Mouse (Mus musculus) right cerebral cortex, postnatal 36 days (tissue): ENCODE data around the gene Ripk3.
A peak's percentile ranks its signal among the peaks of the same experiment; 100 is the strongest.

ENCODE experiments used
- DNase-seq, 2 experiments: peaks; one replicate each; pipeline ENCODE4 v3.0.0; 2022; ENCODE audit warnings: low spot score in 2 of 2, mixed read lengths in 1 of 2

The Ripk3 gene

GRCm38 (mm10) chr14:55795380-55796163, 6.9 kb upstream of the Ripk3 start:
- no peak for DNase-seq

DNA sequence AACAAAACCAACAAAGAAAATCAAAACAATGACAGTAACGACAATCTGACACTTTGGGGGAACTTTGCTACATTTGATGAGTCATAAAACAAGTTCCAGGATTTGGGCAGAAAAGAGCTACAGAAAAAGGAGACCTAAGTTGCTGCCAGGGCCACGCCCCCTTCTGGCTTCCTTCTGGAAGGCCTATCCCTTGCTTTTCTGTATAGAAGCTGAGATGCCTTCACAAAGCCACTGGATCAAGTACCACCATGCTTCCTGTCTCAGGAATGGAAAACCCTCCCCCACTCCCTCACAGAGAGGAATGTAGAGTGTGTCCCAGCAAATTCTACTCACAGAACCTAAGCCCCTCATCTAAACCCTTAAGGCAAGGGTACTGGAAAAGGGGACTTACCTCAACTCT, 5.3 kb upstream of the Ripk3 start:
- DNase-seq, result no peak

DNA sequence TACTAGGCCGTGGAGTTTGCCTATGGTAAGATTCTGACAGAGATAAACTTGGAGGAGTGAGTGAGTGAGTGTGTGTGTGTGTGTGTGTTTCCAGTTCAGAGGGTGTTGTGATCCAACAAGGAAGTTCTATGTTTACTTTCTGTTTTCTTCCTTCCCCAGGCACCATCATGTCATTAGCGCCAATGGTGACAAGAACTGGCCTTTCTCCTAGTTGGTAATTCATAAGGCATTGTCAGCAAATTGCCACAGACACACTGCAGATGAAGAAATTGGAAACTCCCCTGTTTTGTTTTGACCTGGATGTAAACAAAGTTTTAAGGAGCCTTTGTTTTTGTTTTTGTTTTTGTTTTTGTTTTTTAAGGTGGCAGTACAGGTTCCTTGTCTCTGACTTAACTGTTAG, 4.8 kb upstream of the Ripk3 start:
- no peak for DNase-seq

DNA sequence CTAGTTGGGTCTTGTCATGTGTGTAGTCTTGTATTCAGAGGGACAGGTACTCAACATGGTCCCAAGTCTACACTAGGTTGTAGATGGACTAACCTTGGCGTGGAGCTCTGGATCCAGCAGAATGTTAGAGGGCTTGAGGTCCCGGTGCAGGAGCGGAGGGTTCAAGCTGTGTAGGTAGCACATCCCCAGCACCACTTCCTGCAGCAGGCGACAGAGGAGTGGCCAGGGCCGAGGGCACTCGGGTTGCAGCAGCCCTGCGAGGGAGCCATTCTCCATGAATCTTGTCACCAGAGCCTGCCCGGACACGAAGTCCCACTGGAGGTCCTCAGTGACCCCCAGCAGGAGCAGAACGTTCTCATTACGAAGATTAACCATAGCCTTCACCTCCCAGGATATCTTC, 934 bp downstream of the Ripk3 start:
- no peak for DNase-seq

- no peak for DNase-seq
These were observed 3.5 kb downstream of the Ripk3 start for GRCm38 (mm10) chr14:55785195-55785594.

DNA sequence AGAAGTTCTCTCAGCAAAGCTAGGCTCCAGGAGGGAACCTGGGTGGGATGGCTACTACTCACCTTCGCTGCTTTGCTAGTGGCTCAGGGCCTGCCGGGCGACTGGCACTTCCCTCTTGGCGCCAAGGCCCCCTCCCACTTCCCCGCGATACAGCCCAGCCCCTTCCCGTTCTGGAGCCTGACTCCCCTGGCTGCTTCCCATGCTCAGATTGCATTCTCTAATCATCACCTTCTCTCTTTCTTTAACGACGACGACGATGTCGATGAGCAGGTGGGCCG, 4.8 kb downstream of the Ripk3 start, which contains the start of gene Adcy4:
TSS of gene Adcy4 (minus strand) at position 138 of the 278 bp plus-strand sequence.
- no peak for DNase-seq

DNA sequence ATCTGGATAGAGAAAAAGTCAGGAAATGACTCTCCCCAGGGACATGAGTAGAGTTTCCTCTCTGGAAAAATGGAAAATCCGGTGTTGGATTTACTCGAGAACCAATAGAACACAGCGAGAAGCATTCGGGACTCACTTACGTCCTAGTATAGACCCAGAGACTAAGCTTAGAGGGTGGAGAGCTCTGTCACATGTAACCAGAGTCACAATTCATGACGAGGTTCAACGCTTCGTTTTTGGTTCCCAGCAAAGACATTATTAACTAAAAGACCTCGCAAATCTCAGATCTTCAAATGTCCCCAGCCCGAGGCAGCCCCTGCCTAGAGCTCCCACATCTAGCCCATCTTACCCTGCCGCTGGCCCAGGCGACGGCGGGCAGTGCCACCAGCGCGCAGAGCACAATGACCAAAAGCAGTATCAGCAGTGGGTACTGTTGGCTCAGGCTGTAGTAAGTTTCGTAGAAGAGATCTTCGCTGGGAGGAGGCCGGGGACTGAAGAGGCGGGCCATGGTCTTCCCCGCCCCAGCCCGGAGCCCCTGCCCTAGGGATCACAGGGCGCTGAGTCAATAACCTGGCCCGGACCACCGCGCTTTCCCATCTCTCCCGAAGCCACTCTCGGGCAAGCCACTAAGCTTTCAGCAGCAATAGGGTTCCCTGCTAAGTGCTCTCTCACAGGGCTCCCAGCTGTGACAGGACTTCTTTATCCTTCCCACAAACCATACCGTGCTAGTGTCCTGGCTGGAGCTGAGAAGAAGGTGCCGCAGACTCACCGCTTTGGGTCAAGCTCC, 5.3 kb downstream of the Ripk3 start:
- no peak for DNase-seq

- no peak for DNase-seq
These were observed 6.2 kb downstream of the Ripk3 start for GRCm38 (mm10) chr14:55782361-55782960.

DNA sequence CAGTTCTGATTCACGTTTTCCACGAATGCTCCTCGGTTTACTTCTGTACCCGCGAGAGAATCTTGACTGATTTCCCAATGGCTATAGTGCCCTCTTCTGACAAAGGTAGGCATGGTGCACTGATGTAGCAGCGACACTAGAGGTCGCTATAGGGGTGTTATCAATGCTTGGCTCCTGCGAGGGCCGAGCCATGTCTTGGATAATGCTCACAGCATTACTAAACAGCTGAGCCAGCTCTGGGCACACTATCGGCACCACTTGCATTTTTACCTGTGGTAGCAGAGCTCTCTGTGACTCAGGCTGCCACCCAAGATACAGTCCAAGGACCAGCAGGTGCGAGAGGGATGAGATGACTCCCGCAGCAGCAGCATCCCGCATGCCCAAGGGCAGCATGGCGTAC, 7.4 kb downstream of the Ripk3 start:
- DNase-seq, result peak in 1 of 2 experiments; percentile 43

DNA sequence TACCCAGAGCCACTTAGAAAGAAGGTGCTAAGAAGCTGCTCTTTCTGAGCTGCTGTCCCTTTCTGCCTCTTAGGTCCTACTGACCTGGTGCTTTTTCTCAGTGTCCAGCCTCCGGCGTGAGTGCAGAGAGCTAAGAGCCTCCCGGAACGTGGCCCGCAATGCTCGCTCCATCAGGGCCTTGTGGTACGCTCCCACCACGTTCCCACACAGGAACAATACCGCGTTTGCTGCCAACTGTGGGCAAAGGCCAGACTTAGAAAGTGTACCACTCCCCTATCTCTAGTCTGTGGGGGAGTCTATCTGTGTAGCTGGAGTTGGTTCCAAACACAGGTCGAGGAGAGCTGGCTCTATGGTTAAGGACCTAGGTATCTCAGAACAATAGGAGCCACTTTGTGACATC, 7.9 kb downstream of the Ripk3 start:
- no peak for DNase-seq

- DNase-seq, result no peak
These were observed 9.0 kb downstream of the Ripk3 start for GRCm38 (mm10) chr14:55779656-55780055.

DNA sequence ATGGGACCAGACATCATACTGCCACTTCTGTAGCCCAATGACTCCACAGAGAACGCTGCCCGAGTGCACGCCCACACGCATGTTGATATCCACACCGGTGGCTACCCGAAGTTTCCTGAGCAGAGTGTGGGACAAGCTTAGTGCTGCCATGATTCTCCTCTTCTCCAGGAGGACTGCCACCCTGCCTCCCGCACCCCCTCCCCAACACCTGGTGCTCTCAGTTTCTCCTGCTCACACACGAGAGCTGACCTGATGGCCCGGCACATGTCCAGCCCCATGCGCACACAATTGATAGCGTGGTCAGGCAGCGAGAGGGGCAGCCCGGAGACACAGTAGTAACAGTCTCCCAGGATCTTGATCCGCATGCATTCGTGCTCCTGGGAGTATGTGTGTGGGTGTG, 10.0 kb downstream of the Ripk3 start:
- no peak for DNase-seq

- no peak for DNase-seq
These were observed 10.9 kb downstream of the Ripk3 start for GRCm38 (mm10) chr14:55777806-55778205.

GRCm38 (mm10) chr14:55777176-55777575, 11.5 kb downstream of the Ripk3 start:
- no peak for DNase-seq

- DNase-seq, result no peak
These were observed 12.0 kb downstream of the Ripk3 start for GRCm38 (mm10) chr14:55776711-55777110.

DNA sequence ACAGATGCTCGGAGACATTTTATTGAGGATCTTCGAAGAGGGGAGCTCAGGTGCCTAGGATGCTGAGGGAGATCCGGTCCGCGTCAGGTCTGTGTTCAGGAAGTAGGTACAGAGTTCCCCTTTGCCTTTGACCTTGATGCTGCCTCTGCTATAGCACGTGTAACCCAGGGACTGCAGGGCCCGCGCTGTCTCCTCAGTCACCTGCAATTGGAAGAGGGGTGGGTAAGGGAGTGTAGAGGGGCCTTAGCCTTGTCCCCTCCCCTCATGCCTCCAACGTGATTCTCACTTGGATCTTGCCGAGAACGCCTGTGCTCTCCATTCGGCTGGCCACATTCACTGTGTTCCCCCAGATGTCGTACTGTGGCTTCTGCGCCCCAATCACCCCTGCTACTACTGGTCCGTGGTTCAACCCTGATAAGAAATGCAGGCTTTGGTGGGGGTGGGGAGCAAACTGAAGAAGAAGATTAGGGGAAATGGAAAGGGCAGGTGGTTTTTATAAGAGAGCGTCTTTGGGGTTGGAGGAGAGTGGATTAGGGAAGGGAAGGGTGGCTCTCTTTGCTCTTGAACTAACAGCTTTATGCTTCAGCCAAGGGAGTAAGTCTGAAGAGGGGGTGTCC, 19.5 kb downstream of the Ripk3 start:
- DNase-seq, result no peak

GRCm38 (mm10) chr14:55768555-55768954, 20.1 kb downstream of the Ripk3 start:
- no peak for DNase-seq

DNA sequence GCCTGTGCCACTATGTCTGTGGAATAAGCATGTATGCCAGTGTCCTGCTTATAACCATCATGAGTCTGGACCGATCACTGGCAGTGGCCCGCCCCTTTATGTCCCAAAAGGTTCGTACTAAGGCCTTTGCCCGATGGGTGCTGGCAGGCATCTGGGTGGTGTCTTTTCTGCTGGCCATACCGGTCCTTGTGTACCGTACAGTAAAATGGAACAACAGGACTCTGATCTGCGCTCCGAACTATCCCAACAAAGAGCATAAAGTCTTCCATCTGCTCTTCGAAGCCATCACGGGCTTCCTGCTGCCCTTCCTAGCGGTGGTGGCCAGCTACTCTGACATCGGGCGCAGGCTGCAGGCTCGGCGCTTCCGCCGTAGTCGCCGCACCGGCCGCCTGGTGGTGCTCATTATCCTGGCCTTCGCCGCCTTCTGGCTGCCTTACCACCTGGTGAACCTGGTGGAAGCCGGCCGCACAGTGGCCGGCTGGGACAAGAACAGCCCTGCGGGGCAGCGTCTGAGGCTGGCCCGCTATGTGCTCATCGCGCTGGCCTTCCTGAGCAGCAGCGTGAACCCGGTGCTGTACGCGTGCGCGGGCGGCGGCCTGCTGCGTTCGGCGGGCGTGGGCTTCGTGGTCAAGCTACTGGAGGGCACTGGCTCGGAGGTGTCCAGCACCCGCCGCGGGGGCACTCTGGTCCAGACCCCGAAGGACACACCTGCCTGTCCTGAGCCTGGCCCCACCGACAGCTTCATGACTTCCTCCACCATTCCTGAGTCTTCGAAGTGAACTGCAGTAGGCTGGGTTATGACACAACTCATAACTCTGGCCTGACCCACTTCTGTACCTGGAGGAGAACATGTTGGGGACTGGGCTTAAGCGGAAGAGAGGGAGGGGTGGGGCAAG, 20.9 kb downstream of the Ripk3 start:
- no peak for DNase-seq

GRCm38 (mm10) chr14:55765696-55766095, 23.0 kb downstream of the Ripk3 start, which contains the start of gene Ltb4r1:
Gene Ltb4r1 (plus strand): TSS chr14:55765962.
- DNase-seq, result no peak

DNA sequence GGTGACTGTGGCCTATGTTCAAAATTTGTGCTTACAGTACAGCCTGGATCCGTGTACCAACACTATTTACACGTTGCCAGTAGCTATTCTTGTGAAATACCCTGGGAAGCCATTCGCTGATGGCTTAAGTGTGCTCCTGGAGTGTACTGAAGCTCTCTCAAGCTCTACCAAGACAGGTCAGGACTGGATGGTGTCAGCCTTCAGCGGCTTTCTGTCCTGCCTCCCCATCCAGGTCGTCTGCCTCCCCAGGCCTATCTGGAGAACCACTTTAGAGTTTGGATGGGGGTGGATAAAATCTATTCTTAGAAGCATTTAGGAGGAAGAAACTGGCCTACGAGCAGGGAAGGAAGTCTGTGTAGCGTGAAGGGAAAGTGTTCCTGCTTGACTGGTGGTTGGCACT, 25.5 kb downstream of the Ripk3 start:
- no peak for DNase-seq
